Mouse (Mus musculus) embryonic fibroblast, embryonic 13.5 days (primary cell): ENCODE data around the gene Fetub.

Experiments used
- CTCF ChIP-seq: IDR thresholded peaks from 2 replicates; pipeline ENCODE4 v1.5.1; 2011; ENCODE audit warnings: mild to moderate bottlenecking, control low read depth, low read length, moderate library complexity, borderline replicate concordance; ENCODE audit not compliant: insufficient read depth
- POLR2A ChIP-seq: IDR thresholded peaks from 2 replicates; pipeline ENCODE4 v1.6.1; 2011; ENCODE audit warnings: low read depth, mild to moderate bottlenecking, control low read depth, low read length, moderate library complexity

DNA sequence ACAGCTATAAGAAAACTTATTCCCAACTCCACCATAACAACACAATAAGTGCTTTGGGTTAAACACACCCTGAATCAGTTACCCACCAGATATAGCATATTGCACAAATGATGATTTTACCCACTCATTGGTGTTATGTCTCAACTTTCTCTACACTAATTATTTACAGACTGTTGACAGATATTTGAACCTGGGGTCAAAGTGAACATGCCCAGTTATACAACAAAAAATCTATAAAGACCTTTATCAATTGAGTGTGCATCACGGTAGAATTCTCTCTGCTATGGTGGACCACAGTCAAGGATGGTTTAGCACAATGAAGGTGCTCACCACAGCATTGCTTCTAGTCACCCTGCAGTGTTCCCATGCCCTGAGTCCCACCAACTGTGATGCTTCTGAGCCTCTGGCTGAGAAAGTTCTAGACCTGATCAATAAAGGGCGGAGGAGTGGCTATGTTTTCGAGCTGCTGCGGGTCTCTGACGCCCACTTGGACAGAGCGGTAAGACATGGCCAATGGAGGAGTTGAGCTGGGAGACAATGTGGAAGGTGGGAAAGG lies 32.8 kb downstream of the Fetub start, which contains the start of gene Hrg:
- TF ChIP-seq CTCF (no peak), POLR2A (no peak)
